Mouse (Mus musculus): ENCODE measurements at regions not wholly inside any gene's neighbourhood (a gene's known extent, or its start where the extent isn't known, plus 50 kb on each side); places are given as distances from the start of the nearest gene placed in this dataset.

DNA sequence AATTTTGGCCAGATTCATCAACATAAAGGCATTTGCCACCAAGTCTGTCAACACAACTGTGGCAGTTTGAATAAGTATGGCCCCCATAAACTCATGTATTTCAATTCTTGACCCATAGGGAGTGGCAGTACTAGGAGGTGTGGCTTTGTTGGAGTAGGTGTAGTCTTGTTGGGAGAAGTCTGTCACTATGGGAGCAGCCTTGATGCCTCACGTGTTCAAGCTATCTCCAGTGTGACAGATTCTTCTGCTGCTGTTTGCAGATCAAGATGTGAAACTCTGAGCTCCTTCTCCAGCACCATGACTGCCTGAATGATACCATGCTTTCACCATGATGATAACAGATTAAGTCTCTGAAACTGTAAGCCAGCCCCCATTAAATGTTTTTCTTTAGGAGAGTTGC lies 97.2 kb upstream of the Ndst4 start:
- Histone ChIP-seq H3K9me3 (no peaks in the 10 kb centered on the region), H3K27ac (no peak overlapping the region), H3K4me2 (no peak overlapping the region), H3K27me3 (replicated peaks) (no peaks in the 10 kb centered on the region), H3K9ac (no peak overlapping the region), H3K4me3 (replicated peaks) (no peak overlapping the region), H3K36me3 (no peaks in the 10 kb centered on the region), H3K4me1 (no peaks in the 10 kb centered on the region)
- no peak for ATAC-seq (ENCODE audit: insufficient read depth, low FRiP score, low read depth)
- WGBS, result 65% methylated on average over 1 of the region's 1 CpGs

DNA sequence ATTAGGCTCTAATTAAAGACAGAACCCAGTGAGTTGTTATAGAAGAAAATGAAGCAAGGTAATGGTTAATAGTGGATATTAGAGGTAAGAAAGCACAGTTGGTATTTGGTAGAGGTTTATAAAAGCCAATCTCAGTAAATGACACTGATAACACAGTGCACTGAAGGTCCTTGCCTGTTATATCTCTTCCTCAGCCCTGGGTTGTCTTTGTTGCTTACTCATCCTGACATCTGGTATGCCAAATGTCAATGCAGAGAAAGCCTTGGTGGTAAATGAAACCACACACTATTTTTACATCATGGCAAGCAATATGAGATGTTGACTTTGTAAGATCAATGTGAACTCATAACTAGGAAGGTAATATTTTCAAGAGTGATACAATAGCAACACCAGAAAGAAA lies 76.8 kb upstream of the Ndst4 start:
- Histone ChIP-seq H3K36me3 (no peaks in the 10 kb centered on the region), H3K9ac (no peak overlapping the region), H3K4me2 (no peak overlapping the region), H3K4me3 (replicated peaks) (no peak overlapping the region), H3K9me3 (no peaks in the 10 kb centered on the region), H3K4me1 (no peaks in the 10 kb centered on the region), H3K27me3 (replicated peaks) (no peaks in the 10 kb centered on the region), H3K27ac (no peak overlapping the region)
- no peak for ATAC-seq (ENCODE audit: insufficient read depth, low FRiP score, low read depth)

DNA sequence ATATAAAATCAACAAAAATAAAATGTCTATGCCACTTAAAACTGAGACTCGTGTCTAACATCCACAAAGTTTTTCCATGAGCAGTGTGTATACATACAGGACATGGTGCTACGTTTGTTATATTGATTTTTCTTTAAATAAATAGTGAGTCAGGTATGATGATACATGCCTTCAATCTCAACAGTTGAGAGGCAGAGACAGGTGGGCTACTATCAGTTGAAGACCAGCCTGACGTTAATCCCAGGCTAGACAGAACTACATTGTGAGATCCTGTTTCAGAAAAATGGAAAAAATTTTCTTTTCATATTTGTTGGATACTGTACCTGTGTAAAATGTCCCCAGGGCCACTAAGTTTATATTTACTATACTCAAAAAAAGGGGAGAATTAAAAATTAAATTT lies 66.5 kb upstream of the Ndst4 start:
- ATAC-seq (ENCODE audit: insufficient read depth, low FRiP score, low read depth), result no peak
- H3K4me2 ChIP-seq, result no peak overlapping the region
- no peaks in the 10 kb centered on the region for H3K36me3 ChIP-seq
- no peaks in the 10 kb centered on the region for H3K4me1 ChIP-seq
- 40% methylated on average over 3 of the region's 3 CpGs for WGBS
- H3K27ac ChIP-seq, result no peak overlapping the region
- no peaks in the 10 kb centered on the region for H3K27me3 ChIP-seq (replicated peaks)
- H3K4me3 ChIP-seq (replicated peaks), result no peak overlapping the region
- no peak overlapping the region for H3K9ac ChIP-seq
- no peaks in the 10 kb centered on the region for H3K9me3 ChIP-seq

DNA sequence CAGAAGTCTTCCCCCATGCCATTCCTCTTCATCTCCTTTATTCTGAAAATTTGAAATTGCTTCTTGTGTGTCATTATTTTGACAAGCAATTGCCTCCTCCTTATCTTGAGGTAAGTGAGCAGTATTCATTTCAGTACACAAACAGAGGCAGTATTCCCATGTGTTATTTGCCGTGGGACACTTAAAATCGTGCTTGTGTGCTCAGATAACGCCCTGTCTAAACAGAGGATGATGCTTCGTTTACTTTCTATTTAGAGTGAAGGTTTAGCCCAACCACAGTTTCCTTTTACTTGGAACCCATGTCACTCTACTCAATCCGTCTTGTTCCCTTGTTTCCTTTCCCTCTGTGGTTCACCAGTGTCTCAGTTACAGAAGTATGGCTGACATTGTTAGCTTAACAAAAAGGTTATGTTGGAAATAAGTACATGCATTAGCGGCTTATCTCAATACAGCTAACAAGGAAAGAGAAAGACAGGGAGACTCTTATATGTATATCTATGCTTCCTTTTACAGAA lies 65.6 kb upstream of the Ndst4 start:
- Histone ChIP-seq H3K4me2 (no peak overlapping the region), H3K9ac (no peak overlapping the region), H3K9me3 (no peaks in the 10 kb centered on the region), H3K27me3 (replicated peaks) (no peaks in the 10 kb centered on the region), H3K27ac (no peak overlapping the region), H3K4me3 (replicated peaks) (no peak overlapping the region), H3K36me3 (no peaks in the 10 kb centered on the region), H3K4me1 (no peaks in the 10 kb centered on the region)
- ATAC-seq (ENCODE audit: insufficient read depth, low FRiP score, low read depth), result no peak
- WGBS, result 10% methylated on average over 6 of the region's 6 CpGs
